Mouse (Mus musculus): ENCODE measurements around the gene Clasp1. TPM values are rescaled to one million over a fixed set of nuclear protein-coding genes. Genes with fewer than 3 reads are reported as not detected.

The Clasp1 gene
- polyA plus RNA-seq, 1 experiment from 2014 or later, result 109 TPM

DNA sequence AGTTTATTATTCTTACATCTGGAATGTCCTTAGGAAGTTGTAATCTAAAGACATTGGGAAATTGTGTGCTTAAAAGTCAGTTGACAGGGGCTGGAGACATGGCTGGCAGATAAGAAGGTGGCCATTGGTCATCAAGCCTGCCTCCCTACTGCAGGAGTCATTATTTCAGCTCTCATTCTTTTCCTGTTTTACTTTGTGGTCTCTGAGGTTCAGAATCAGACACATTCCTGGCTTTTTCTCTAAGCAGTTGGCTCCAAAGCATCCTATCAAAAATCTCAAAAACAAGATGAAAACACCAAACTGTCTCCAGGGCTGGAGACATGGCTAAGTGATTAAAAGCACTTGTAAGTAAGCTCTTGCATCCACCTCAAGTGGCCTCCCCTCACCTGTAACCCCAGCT lies 49.5 kb downstream of the Clasp1 start:
- Histone ChIP-seq H3K4me1 (ENCODE audit: control insufficient read depth, insufficient read depth, low read length) (peaks cover 11% of the 10 kb centered on the region), H3K4me3 (ENCODE audit: low read depth, low read length) (no peak overlapping the region), H3K9me3 (replicated peaks; ENCODE audit: control insufficient read depth, low read length, poor library complexity, severe bottlenecking) (no peaks in the 10 kb centered on the region), H3K9ac (ENCODE audit: low read depth, low read length) (no peak overlapping the region), H3K36me3 (ENCODE audit: control insufficient read depth, insufficient read depth, low read length) (no peaks in the 10 kb centered on the region), H3K4me2 (ENCODE audit: low read length) (no peak overlapping the region), H3K27me3 (ENCODE audit: control insufficient read depth, insufficient read depth, low read depth, low read length) (no peaks in the 10 kb centered on the region), H3K27ac (ENCODE audit: low read length) (no peak overlapping the region)
- ATAC-seq, result no peak

DNA sequence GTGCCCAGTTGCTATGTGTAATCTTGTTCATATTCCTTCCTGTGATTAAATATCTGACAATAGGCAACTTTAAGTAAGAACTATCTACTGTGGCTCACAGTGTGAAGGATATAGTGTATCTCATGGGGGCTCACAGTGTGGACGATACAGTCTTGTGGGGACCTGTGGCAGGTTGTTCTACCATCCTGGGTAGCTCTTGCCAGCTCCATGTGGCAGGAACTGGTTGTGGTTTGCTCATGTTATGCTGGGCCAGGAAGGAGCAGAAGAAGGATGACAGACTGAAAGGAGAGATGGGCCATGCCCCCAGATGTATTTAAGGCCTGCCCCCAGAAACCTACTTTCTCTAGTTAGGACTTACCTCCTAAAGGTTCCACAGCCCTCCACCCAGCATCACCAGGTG lies 51.7 kb downstream of the Clasp1 start:
- H3K27ac ChIP-seq (ENCODE audit: low read length), result no peak overlapping the region
- 93% methylated on average over 1 of the region's 1 CpGs for WGBS
- H3K4me1 ChIP-seq (ENCODE audit: control insufficient read depth, insufficient read depth, low read length), result peaks cover 6% of the 10 kb centered on the region; the same call in 1 of the 2 replicates
- H3K9ac ChIP-seq (ENCODE audit: low read depth, low read length), result no peak overlapping the region
- no peaks in the 10 kb centered on the region for H3K9me3 ChIP-seq (replicated peaks; ENCODE audit: control insufficient read depth, low read length, poor library complexity, severe bottlenecking)
- H3K4me2 ChIP-seq (ENCODE audit: low read length), result no peak overlapping the region
- H3K36me3 ChIP-seq (ENCODE audit: control insufficient read depth, insufficient read depth, low read length), result no peaks in the 10 kb centered on the region
- no peak overlapping the region for H3K4me3 ChIP-seq (ENCODE audit: low read depth, low read length)
- no peaks in the 10 kb centered on the region for H3K27me3 ChIP-seq (ENCODE audit: control insufficient read depth, insufficient read depth, low read depth, low read length)
- no peak for ATAC-seq

DNA sequence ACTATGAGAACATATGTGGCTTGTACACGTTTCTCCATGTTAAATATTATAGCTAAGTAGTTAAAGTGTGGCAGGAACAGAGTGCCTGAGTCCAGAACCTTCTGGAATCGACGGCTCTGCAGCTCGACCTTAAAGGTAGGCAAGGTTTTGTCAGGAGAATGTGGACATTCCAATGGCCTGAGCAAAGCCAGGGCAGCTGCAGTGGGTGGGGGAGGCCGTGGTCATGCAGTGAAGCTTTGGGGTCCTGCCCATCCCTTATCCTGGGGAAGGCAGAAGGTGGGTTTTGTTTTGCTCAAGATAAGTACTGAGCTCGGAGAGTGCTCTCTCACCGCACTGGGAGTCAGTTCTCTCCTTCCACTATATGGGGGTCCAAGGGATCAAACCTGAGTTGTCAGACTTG lies 55.6 kb downstream of the Clasp1 start:
- Histone ChIP-seq H3K9ac (ENCODE audit: low read depth, low read length) (no peak overlapping the region), H3K9me3 (replicated peaks; ENCODE audit: control insufficient read depth, low read length, poor library complexity, severe bottlenecking) (no peaks in the 10 kb centered on the region), H3K4me3 (ENCODE audit: low read depth, low read length) (no peak overlapping the region), H3K27me3 (ENCODE audit: control insufficient read depth, insufficient read depth, low read depth, low read length) (no peaks in the 10 kb centered on the region), H3K4me1 (ENCODE audit: control insufficient read depth, insufficient read depth, low read length) (no peaks in the 10 kb centered on the region), H3K27ac (ENCODE audit: low read length) (no peak overlapping the region), H3K4me2 (ENCODE audit: low read length) (no peak overlapping the region), H3K36me3 (ENCODE audit: control insufficient read depth, insufficient read depth, low read length) (no peaks in the 10 kb centered on the region)
- ATAC-seq, result no peak
- WGBS, result 85% methylated on average over 7 of the region's 7 CpGs

DNA sequence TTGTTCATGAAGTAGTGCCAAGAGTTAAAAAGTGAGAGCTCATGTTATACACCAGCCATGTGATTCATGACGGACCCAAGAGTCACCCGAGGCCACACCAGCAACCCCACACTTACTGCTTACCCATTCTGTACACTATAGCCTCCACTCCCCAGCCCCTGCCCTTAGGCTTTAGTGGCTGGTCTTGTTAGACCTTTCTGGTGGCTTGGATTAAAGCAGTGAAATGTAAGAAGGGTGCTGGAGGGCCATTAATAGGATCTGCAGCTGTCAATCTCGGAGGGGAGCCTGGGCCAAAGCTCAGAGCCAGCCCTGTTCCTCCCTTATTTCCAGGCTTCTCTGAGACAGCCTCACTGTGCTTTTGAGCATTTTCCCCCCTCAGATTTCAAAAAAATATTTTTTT lies 56.1 kb downstream of the Clasp1 start:
- Histone ChIP-seq H3K9me3 (replicated peaks; ENCODE audit: control insufficient read depth, low read length, poor library complexity, severe bottlenecking) (no peaks in the 10 kb centered on the region), H3K4me1 (ENCODE audit: control insufficient read depth, insufficient read depth, low read length) (no peaks in the 10 kb centered on the region), H3K27ac (ENCODE audit: low read length) (no peak overlapping the region), H3K36me3 (ENCODE audit: control insufficient read depth, insufficient read depth, low read length) (no peaks in the 10 kb centered on the region), H3K27me3 (ENCODE audit: control insufficient read depth, insufficient read depth, low read depth, low read length) (no peaks in the 10 kb centered on the region), H3K4me2 (ENCODE audit: low read length) (no peak overlapping the region), H3K4me3 (ENCODE audit: low read depth, low read length) (no peak overlapping the region), H3K9ac (ENCODE audit: low read depth, low read length) (no peak overlapping the region)
- 63% methylated on average over 3 of the region's 3 CpGs for WGBS
- ATAC-seq, result no peak

DNA sequence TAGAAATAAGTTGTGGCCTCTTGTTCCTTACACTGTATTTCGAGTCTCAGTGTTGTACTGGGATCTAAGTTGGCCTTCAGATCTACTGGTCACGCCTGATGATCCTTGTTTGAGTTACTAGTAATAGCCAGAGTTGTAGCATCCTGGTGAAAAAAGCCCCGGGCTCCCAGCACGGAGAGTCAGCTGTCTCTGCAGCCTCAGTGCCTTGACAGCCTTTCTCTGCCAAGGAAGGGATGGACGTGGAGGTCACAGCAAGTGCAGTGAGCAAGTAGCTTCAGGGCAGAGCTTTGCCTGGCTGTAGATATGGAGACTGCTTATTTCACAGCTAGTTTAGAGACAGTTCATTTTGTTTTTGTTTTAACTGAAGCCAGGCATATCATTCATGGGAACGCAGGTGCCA lies 56.6 kb downstream of the Clasp1 start:
- Histone ChIP-seq H3K9ac (ENCODE audit: low read depth, low read length) (no peak overlapping the region), H3K4me1 (ENCODE audit: control insufficient read depth, insufficient read depth, low read length) (no peaks in the 10 kb centered on the region), H3K4me3 (ENCODE audit: low read depth, low read length) (no peak overlapping the region), H3K36me3 (ENCODE audit: control insufficient read depth, insufficient read depth, low read length) (no peaks in the 10 kb centered on the region), H3K27ac (ENCODE audit: low read length) (no peak overlapping the region), H3K27me3 (ENCODE audit: control insufficient read depth, insufficient read depth, low read depth, low read length) (no peaks in the 10 kb centered on the region), H3K9me3 (replicated peaks; ENCODE audit: control insufficient read depth, low read length, poor library complexity, severe bottlenecking) (no peaks in the 10 kb centered on the region), H3K4me2 (ENCODE audit: low read length) (no peak overlapping the region)
- ATAC-seq, result no peak
- WGBS, result 75% methylated on average over 6 of the region's 6 CpGs

DNA sequence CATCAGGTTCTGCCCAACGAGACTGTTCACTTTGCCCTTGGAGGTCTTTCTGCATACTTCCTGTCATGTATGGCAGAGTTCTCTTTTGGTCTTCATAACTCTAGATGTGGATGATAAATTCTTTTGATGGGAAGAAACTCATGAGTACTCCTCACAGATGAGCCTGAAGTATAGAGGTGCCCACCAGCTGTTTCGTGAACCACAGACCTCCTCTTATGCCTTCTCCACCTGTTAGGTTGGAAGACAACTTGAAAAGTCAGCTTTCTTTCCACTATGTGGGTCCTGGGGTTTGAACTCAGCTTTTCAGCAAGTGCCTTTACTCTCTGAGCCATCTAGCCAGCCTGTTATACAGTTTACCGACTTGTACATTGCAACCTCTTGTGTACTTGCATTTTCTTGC lies 57.1 kb downstream of the Clasp1 start:
- no peak overlapping the region for H3K4me2 ChIP-seq (ENCODE audit: low read length)
- H3K9me3 ChIP-seq (replicated peaks; ENCODE audit: control insufficient read depth, low read length, poor library complexity, severe bottlenecking), result no peaks in the 10 kb centered on the region
- H3K36me3 ChIP-seq (ENCODE audit: control insufficient read depth, insufficient read depth, low read length), result no peaks in the 10 kb centered on the region
- H3K27ac ChIP-seq (ENCODE audit: low read length), result no peak overlapping the region
- ATAC-seq, result no peak
- no peak overlapping the region for H3K4me3 ChIP-seq (ENCODE audit: low read depth, low read length)
- no peaks in the 10 kb centered on the region for H3K27me3 ChIP-seq (ENCODE audit: control insufficient read depth, insufficient read depth, low read depth, low read length)
- 92% methylated on average over 3 of the region's 3 CpGs for WGBS
- no peak overlapping the region for H3K9ac ChIP-seq (ENCODE audit: low read depth, low read length)
- no peaks in the 10 kb centered on the region for H3K4me1 ChIP-seq (ENCODE audit: control insufficient read depth, insufficient read depth, low read length)

DNA sequence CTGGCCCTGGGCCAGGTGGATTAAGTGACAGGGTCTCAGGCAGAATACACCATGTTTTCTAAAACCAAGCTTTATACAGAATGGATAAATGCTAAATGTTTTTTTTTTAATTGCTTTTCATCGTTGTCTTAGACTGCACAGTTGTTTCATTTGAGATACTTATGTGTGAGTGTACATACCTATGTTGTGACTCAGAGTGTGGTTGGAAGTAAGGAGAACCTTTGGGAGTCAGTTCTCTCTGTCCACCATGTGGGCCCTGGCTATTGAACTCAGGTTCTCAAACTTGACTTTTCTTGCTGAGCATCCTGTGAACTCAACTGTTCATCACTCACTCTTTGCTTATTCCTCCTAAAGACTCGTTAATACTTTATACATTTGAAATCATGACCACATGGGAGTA lies 58.3 kb downstream of the Clasp1 start:
- 82% methylated on average over 2 of the region's 2 CpGs for WGBS
- Histone ChIP-seq H3K9ac (ENCODE audit: low read depth, low read length) (no peak overlapping the region), H3K4me1 (ENCODE audit: control insufficient read depth, insufficient read depth, low read length) (no peaks in the 10 kb centered on the region), H3K9me3 (replicated peaks; ENCODE audit: control insufficient read depth, low read length, poor library complexity, severe bottlenecking) (no peaks in the 10 kb centered on the region), H3K27me3 (ENCODE audit: control insufficient read depth, insufficient read depth, low read depth, low read length) (no peaks in the 10 kb centered on the region), H3K27ac (ENCODE audit: low read length) (no peak overlapping the region), H3K4me3 (ENCODE audit: low read depth, low read length) (no peak overlapping the region), H3K4me2 (ENCODE audit: low read length) (no peak overlapping the region), H3K36me3 (ENCODE audit: control insufficient read depth, insufficient read depth, low read length) (no peaks in the 10 kb centered on the region)
- no peak for ATAC-seq

DNA sequence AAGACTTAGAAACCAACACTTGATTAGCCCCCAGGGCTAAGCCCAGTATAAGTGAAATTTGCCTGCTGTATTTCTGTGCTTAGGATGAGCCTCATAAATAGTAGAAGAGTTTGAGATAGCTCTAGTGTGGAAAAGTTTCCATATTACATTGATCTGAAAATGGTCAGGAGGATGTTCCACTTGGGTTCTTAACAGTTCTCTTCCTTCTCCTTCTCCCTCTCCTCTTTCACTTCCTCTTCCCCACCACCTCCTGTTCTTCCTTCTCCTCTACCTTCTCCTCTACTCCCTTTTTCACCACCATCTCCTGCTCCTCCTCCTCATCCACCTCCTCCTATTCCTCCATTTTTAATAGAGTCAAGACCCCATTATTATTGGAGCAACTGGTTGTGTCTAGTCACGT lies 59.4 kb downstream of the Clasp1 start:
- Histone ChIP-seq H3K4me3 (ENCODE audit: low read depth, low read length) (no peak overlapping the region), H3K4me2 (ENCODE audit: low read length) (no peak overlapping the region), H3K36me3 (ENCODE audit: control insufficient read depth, insufficient read depth, low read length) (no peaks in the 10 kb centered on the region), H3K27me3 (ENCODE audit: control insufficient read depth, insufficient read depth, low read depth, low read length) (no peaks in the 10 kb centered on the region), H3K27ac (ENCODE audit: low read length) (no peak overlapping the region), H3K4me1 (ENCODE audit: control insufficient read depth, insufficient read depth, low read length) (no peaks in the 10 kb centered on the region), H3K9me3 (replicated peaks; ENCODE audit: control insufficient read depth, low read length, poor library complexity, severe bottlenecking) (no peaks in the 10 kb centered on the region), H3K9ac (ENCODE audit: low read depth, low read length) (no peak overlapping the region)
- no peak for ATAC-seq
- 97% methylated on average over 1 of the region's 1 CpGs for WGBS

DNA sequence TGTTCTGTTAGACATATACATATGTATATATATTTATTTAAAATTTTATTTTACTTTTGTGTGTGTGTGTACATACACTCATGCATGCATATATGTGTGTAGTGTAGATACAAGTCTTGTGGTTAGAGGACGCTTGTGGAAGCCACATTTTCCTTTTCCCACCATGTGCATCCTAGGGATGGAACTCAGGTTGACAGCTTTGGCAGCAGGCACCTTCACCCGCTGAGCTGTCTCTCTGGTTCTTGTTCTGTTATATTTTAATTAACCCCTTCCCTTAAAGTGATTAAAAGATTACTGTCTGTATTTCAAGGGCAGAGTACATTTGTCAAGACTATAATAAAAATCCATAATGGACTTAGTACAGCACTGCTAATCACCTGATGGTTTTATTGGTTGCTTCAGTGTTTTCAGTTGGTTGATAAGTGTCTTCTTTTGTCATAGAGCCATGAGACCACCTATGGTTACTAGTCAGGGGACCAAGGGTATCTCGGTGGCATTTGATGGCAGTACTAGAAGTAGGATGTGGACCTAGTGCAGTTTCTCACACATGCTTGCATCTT lies 62.1 kb downstream of the Clasp1 start:
- WGBS, result 90% methylated on average over 3 of the region's 3 CpGs
- H3K9ac ChIP-seq (ENCODE audit: low read depth, low read length), result no peak overlapping the region

More for the DNA sequence above, 62.1 kb downstream of the Clasp1 start:
- H3K9me3 ChIP-seq (replicated peaks; ENCODE audit: control insufficient read depth, low read length, poor library complexity, severe bottlenecking), result no peaks in the 10 kb centered on the region
- H3K4me3 ChIP-seq (ENCODE audit: low read depth, low read length), result no peak overlapping the region
- no peaks in the 10 kb centered on the region for H3K36me3 ChIP-seq (ENCODE audit: control insufficient read depth, insufficient read depth, low read length)
- H3K4me2 ChIP-seq (ENCODE audit: low read length), result no peak overlapping the region
- H3K27me3 ChIP-seq (ENCODE audit: control insufficient read depth, insufficient read depth, low read depth, low read length), result no peaks in the 10 kb centered on the region
- ATAC-seq, result no peak
- peaks cover 4% of the 10 kb centered on the region; the same call in 1 of the 2 replicates for H3K4me1 ChIP-seq (ENCODE audit: control insufficient read depth, insufficient read depth, low read length)
- H3K27ac ChIP-seq (ENCODE audit: low read length), result no peak overlapping the region

All from midbrain, embryonic 16.5 days (tissue).